Mouse (Mus musculus) olfactory bulb, adult 2 months (tissue): Measurements from ENCODE around the gene Zfp385a.

Experiments used
- CTCF ChIP-seq: fragments of 200-500 bp; IDR thresholded peaks from 2 replicates; pipeline ENCODE4 v1.5.1; 2012; ENCODE audit warnings: low read depth, mild to moderate bottlenecking, low read length, moderate library complexity; ENCODE audit not compliant: insufficient read depth
- POLR2A ChIP-seq: fragments of 200-500 bp; IDR thresholded peaks from 2 replicates; pipeline ENCODE4 v1.6.1; 2012; ENCODE audit warnings: mild to moderate bottlenecking, low read depth, low read length, moderate library complexity; ENCODE audit not compliant: insufficient read depth

GRCm38 (mm10) chr15:103290417-103290816 lies 49.5 kb downstream of the Zfp385a start:
- TF ChIP-seq CTCF (no peak), POLR2A (no peak)
